Mouse (Mus musculus) neural tube, embryonic 15.5 days (tissue): Measurements from ENCODE around the gene Gm49395. TPM values are rescaled to one million over a fixed set of nuclear protein-coding genes. Genes with fewer than 3 reads are reported as not detected.

ENCODE experiments used
- ATAC-seq: fragments of 200-750 bp; cut with Nextera tagmentation; 2 replicates; pipeline ENCODE4 v1.8.0; 2017; ENCODE audit warnings: mild to moderate bottlenecking, moderate TSS enrichment, moderate library complexity; ENCODE audit not compliant: low FRiP score
- H3K27ac ChIP-seq: fragments of 300-500 bp; sonication (generic); replicated peaks from 2 replicates; pipeline ENCODE4 v1.5.1; 2015; ENCODE audit warnings: mild to moderate bottlenecking, inconsistent platforms
- H3K27me3 ChIP-seq: fragments of 300-500 bp; sonication (generic); replicated peaks from 2 replicates; pipeline ENCODE4 v1.6.1; 2015; ENCODE audit warnings: inconsistent platforms
- H3K36me3 ChIP-seq: fragments of 300-500 bp; sonication (generic); 2 replicates; pipeline ENCODE4 v1.6.1; 2015; ENCODE audit warnings: inconsistent platforms
- H3K4me1 ChIP-seq: fragments of 300-500 bp; sonication (generic); 2 replicates; pipeline ENCODE4 v1.6.1; 2015; ENCODE audit warnings: inconsistent platforms
- H3K4me2 ChIP-seq: fragments of 300-500 bp; sonication (generic); 2 replicates; pipeline ENCODE4 v1.6.1; 2015; ENCODE audit warnings: inconsistent platforms, mild to moderate bottlenecking, moderate library complexity
- H3K4me3 ChIP-seq: fragments of 300-500 bp; sonication (generic); replicated peaks from 2 replicates; pipeline ENCODE4 v1.5.1; 2015; ENCODE audit warnings: mild to moderate bottlenecking, inconsistent platforms
- H3K9ac ChIP-seq: fragments of 300-500 bp; sonication (generic); replicated peaks from 2 replicates; pipeline ENCODE4 v1.6.1; 2015; ENCODE audit warnings: mild to moderate bottlenecking, inconsistent platforms
- H3K9me3 ChIP-seq: fragments of 300-500 bp; sonication (generic); replicated peaks from 2 replicates; pipeline ENCODE4 v1.6.1; 2016; ENCODE audit warnings: inconsistent platforms
- WGBS: fragments of 180-500 bp; shearing (Covaris S2); methylation state at CpG from one replicate; pipeline ENCODE4 v1.1.7; 2015; ENCODE audit warnings: mixed read lengths; 5-methylcytosine and 5-hydroxymethylcytosine counted together
- polyA plus RNA-seq: library from polyadenylated mRNA; unstranded; fragments of >200 nt; fragmentation: Nextera tagmentation; extraction: Ambion mirVana; gene quantifications from 2 replicates; pipeline ENCODE4 v1.2.1, GENCODE M21; 2015

The Gm49395 gene
- polyA plus RNA-seq, 1 experiment from 2014 or later = 2.9 TPM

DNA sequence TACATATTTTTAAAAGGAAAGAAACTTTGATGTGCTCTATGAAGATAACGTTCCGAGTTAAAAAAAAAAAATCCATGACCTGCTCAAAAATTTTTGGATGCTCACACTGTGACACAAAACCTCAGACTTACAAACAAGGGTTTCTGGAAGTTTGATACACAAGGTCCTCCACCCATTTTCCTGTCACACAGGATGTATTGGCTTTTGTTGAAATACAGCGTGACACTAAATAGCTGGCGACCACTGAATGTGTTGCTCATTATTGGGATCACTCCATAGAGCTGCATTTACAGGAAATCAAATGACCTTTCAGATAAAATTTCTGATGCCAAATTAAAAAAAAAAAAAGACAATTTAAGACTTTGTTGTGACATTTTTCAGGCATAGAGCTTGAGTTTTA, 23.4 kb upstream of the Gm49395 start:
- Histone ChIP-seq H3K9ac (no peak overlapping the region), H3K4me2 (no peak overlapping the region), H3K9me3 (no peaks in the 10 kb centered on the region), H3K27me3 (no peaks in the 10 kb centered on the region), H3K4me1 (no peaks in the 10 kb centered on the region), H3K4me3 (no peak overlapping the region), H3K36me3 (no peaks in the 10 kb centered on the region), H3K27ac (no peak overlapping the region)
- 92% methylated on average over 4 of the region's 4 CpGs for WGBS
- no peak for ATAC-seq

DNA sequence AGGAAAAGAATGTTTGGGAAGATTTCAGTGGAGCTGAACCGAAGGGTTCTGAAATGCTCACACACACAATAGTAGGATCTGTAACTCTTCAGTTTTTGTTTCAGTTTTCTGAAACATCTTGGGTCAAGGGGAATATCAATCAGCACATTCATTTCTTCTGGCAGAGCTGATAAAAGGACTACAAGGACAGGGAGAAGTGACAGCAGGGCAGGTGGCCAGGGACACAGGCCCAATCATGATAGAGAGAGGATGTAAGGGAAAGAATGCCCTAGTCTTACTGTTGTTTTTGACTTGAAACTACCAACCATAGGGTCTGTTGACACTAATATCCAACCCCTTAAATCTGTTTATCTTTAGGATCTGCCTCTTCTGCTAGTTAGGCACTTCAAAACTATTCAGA, 22.8 kb upstream of the Gm49395 start:
- Histone ChIP-seq H3K36me3 (no peaks in the 10 kb centered on the region), H3K4me3 (no peak overlapping the region), H3K27me3 (no peaks in the 10 kb centered on the region), H3K9ac (no peak overlapping the region), H3K27ac (no peak overlapping the region), H3K9me3 (no peaks in the 10 kb centered on the region), H3K4me2 (no peak overlapping the region), H3K4me1 (no peaks in the 10 kb centered on the region)
- no peak for ATAC-seq
- 72% methylated on average over 1 of the region's 1 CpGs for WGBS

DNA sequence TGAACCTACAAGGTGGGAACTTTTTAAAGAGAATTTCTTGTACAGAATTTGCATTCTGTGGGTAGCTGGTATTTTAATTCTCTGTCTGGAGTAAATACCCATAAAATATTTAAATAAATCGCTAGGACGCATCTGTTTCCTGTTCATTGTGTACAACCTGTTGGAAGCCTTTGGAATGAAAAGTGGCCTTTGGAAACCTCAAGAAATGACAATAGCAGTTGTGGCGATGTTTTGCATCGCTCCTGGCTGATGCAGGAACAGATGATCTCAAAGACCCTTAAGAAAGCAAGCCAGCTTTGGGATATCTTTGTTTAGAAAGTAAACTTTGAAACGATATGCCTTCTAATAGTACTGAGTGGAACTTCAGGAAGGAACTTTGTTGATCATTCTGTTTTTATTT, 17.0 kb upstream of the Gm49395 start:
- no peak overlapping the region for H3K4me3 ChIP-seq
- no peaks in the 10 kb centered on the region for H3K36me3 ChIP-seq
- no peak overlapping the region for H3K27ac ChIP-seq
- H3K9me3 ChIP-seq = no peaks in the 10 kb centered on the region
- no peaks in the 10 kb centered on the region for H3K4me1 ChIP-seq
- H3K4me2 ChIP-seq = no peak overlapping the region
- H3K9ac ChIP-seq = no peak overlapping the region
- H3K27me3 ChIP-seq = no peaks in the 10 kb centered on the region
- WGBS = 59% methylated on average over 5 of the region's 5 CpGs
- no peak for ATAC-seq

DNA sequence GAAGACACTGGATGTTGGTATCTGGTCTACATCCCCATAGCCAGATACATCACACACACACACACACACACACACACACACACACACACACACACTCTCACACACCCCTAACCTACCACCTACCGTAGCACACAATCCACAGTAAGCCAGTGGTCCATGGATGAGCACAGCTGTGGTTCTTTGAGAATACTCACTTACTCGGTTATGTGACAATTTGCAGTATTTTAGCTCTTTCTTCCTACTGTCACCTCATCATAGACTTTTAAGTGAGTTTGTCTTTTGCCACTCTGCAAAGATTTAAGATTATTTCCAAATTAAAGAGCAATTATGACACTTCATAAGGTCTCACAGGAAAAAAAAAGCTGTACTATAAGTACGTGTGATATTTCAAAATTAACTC, 16.5 kb upstream of the Gm49395 start:
- Histone ChIP-seq H3K4me2 (no peak overlapping the region), H3K36me3 (no peaks in the 10 kb centered on the region), H3K27me3 (no peaks in the 10 kb centered on the region), H3K27ac (no peak overlapping the region), H3K4me3 (no peak overlapping the region), H3K4me1 (no peaks in the 10 kb centered on the region), H3K9me3 (no peaks in the 10 kb centered on the region), H3K9ac (no peak overlapping the region)
- ATAC-seq = no peak
- 83% methylated on average over 3 of the region's 3 CpGs for WGBS

DNA sequence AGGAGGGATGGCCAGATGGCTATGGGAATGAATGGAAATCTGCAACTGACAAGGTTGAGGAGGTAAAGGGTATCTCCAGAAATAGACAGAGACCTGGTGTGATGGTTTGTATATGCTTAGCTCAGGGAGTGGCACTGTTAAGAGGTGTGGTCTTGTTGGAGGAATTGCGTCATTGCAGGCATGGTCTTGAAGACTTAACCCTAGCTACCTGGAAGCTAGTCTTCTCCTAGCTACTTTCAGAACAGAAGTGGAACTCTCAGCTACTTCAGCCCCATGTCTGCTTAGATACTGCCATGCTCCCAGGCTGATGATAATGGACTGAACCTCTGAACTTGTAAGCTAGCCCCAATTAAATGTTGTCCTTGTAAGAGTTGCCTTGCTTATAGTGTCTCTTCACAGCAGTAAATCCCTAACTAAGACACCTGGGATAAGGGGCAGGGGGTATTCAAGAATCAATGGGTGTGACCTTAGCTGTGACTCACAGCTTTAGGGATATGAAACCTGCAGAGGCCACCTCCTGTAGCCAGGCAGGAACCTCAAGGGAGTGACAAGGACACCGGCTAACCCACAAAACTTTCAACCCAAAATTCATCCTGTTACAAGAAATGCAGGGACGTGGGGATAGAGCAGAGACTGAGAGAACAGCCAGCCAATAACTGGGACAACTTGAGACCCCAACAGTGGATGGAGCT, 15.4 kb upstream of the Gm49395 start:
- WGBS = 89% methylated on average over 3 of the region's 3 CpGs
- Histone ChIP-seq H3K27me3 (no peaks in the 10 kb centered on the region), H3K9me3 (no peaks in the 10 kb centered on the region), H3K27ac (no peak overlapping the region), H3K9ac (no peak overlapping the region), H3K4me2 (no peak overlapping the region), H3K4me1 (no peaks in the 10 kb centered on the region), H3K4me3 (no peak overlapping the region), H3K36me3 (no peaks in the 10 kb centered on the region)
- no peak for ATAC-seq

DNA sequence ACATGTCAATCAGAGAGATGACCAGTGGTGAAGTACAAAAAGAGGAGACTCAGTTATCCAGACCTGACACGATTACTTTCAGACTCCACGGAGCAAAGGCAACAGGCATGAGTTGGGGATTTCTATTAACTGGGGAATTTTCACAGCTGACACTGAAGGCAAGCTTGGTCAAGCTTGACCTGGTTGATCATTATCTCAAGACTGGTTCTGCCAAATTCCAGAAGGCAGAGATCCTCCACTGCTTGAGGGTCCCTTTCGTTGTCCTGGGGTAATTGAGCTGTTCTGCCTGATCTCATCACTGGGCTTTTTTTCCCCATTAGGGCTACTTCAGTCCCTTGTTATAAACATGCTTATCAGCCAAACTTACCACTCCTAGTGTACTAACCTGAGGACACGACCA, 7.9 kb upstream of the Gm49395 start:
- ATAC-seq = no peak
- WGBS = 86% methylated on average over 4 of the region's 4 CpGs

DNA sequence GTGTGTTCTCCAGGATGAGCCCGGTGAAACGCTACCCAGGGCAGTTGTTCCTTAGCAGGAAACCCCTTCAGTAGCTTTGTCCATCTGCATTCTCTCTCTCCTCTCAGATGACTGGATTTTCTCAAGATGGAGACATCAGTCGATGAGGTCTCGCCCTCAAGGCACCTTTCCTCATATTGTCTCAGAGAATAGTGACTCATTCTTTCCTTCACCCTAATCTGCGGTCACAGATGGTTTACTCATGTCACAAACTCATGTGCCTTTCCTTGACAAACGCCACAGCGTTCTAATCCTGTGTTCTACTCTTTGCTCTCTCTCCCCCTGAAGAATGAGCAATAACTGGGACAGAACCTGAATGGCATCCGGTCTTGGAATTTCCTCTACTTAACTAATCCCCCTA, 5.7 kb upstream of the Gm49395 start:
- Histone ChIP-seq H3K27me3 (peaks cover 3% of the 10 kb centered on the region), H3K36me3 (no peaks in the 10 kb centered on the region), H3K9ac (no peak overlapping the region), H3K9me3 (no peaks in the 10 kb centered on the region), H3K27ac (no peak overlapping the region), H3K4me3 (no peak overlapping the region), H3K4me2 (no peak overlapping the region), H3K4me1 (no peaks in the 10 kb centered on the region)
- no peak for ATAC-seq
- WGBS = 90% methylated on average over 8 of the region's 8 CpGs

More for the DNA sequence above, 7.9 kb upstream of the Gm49395 start:
- Histone ChIP-seq H3K27ac (no peak overlapping the region), H3K4me1 (no peaks in the 10 kb centered on the region), H3K9ac (no peak overlapping the region), H3K4me2 (no peak overlapping the region), H3K27me3 (no peaks in the 10 kb centered on the region), H3K36me3 (no peaks in the 10 kb centered on the region), H3K9me3 (no peaks in the 10 kb centered on the region), H3K4me3 (no peak overlapping the region)

DNA sequence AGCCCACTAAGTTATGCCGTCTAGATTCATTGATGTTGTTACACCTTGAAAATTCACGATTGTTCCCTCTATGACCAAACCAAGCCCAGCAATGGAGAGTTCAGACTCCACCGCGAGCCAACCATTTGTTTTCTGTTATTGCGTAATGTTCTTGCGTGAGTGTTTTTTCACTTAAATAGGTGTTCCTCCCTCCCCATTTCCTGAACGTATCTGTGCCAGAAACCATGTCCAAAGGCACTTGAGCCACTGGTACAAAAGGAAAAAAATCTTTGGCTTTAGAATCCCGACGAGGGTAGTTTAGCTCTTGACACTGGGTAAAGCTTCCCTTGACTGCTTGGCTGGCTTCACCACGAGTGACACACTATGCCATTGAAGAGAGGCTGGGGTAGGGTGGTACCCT, 4.5 kb upstream of the Gm49395 start:
- 89% methylated on average over 10 of the region's 10 CpGs for WGBS
- Histone ChIP-seq H3K4me1 (peaks cover 10% of the 10 kb centered on the region), H3K27me3 (peaks cover 7% of the 10 kb centered on the region), H3K9ac (no peak overlapping the region), H3K4me2 (no peak overlapping the region), H3K27ac (no peak overlapping the region), H3K36me3 (no peaks in the 10 kb centered on the region), H3K4me3 (no peak overlapping the region), H3K9me3 (no peaks in the 10 kb centered on the region)
- ATAC-seq = no peak

DNA sequence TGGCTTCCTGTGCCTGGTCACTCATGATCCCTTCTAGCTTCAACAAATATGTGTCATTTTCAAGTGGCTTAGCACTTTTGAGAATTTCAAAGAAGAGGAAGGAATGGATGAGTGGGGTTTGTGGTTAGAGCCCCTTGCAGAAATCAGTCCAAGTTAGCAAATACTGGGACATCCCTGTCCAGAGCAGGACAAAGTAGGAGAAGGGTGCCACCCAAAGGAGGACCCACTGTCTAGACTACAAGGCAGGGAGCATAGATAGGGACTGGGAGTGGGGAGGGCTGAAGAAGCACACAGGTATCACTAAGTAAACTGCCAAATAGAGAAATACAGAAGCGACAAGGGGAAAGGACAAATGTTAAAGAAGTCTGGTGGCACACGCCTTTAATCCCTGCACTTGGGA, 1.0 kb upstream of the Gm49395 start:
- no peak for ATAC-seq
- Histone ChIP-seq H3K4me1 (peaks cover 13% of the 10 kb centered on the region), H3K4me3 (no peak overlapping the region), H3K36me3 (no peaks in the 10 kb centered on the region), H3K27me3 (peaks cover 25% of the 10 kb centered on the region), H3K9ac (no peak overlapping the region), H3K27ac (no peak overlapping the region), H3K9me3 (no peaks in the 10 kb centered on the region), H3K4me2 (no peak overlapping the region)
- WGBS = 92% methylated on average over 2 of the region's 2 CpGs

DNA sequence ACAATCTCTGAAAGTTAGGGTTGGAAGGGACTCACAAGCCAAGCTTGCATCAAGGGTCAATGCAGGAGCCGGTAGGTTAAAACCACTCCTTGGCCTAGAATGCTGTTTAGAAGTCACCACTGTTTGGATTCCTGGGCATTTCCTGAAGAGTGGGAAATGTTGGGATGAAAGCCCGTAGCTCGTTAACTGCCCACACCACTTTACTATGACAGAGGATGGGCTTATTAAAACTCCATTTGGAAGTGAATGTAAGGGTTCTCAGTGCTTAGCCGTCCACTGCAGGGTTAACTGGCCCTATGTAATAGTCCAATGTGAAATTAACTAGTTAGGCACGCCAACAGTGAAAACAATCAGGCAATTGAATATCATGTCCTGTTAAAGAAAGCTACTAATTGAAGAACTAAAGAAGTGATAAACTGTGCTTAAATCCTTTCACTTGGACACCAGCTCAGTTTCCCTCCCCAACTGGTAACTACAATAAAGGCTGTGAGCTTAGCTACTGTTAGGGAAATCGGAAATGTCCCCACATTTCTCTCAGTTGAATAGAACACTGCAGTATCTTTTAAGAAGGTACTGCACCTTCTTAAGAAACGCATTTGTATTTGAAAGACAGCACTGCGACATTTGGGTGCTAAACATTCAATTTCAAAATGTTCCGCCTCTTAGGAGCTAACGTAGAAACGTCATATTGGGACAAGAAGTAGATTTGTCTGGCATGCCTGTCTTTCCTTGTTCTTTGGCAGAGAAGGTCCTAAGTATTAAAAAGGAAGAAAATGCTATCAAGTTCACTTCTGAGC, 1.1 kb downstream of the Gm49395 start:
- peaks cover 13% of the 10 kb centered on the region for H3K4me1 ChIP-seq
- 0 out of 2 replicates have a peak overlapping the region, but pooled peaks have one; percentile 40 for H3K9ac ChIP-seq
- WGBS = 23% methylated on average over 11 of the region's 11 CpGs
- H3K4me2 ChIP-seq = peak overlapping the region; percentile 98
- H3K36me3 ChIP-seq = no peaks in the 10 kb centered on the region
- peaks cover 25% of the 10 kb centered on the region for H3K27me3 ChIP-seq
- ATAC-seq = no peak
- H3K9me3 ChIP-seq = no peaks in the 10 kb centered on the region
- peak overlapping the region; percentile 69; the same call in 1 of the 2 replicates for H3K27ac ChIP-seq
- peak overlapping the region; percentile 53 for H3K4me3 ChIP-seq

DNA sequence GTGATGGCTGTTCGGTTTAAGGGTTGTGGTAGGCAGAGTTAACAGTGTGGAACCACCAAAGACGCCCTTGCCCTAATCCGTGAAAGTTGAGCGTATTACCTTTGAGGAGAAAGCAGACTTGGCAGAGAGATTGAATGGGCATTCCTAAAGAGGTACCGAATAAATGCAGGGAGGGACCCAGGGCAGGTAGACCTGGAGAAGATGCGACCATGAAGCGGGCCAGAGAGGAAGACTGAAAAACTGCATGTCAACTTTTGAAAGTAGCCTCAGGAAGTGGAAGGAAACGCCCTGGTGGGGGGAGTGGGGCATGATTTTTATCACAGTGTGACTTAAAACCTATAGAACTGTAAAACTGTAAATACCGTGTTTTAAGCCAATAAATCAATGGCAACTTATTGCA, 2.3 kb downstream of the Gm49395 start:
- Histone ChIP-seq H3K4me2 (no peak overlapping the region), H3K27me3 (peaks cover 25% of the 10 kb centered on the region), H3K4me3 (no peak overlapping the region), H3K4me1 (peaks cover 13% of the 10 kb centered on the region), H3K27ac (no peak overlapping the region), H3K36me3 (no peaks in the 10 kb centered on the region), H3K9me3 (no peaks in the 10 kb centered on the region), H3K9ac (no peak overlapping the region)
- no peak for ATAC-seq
- WGBS = 86% methylated on average over 9 of the region's 9 CpGs

DNA sequence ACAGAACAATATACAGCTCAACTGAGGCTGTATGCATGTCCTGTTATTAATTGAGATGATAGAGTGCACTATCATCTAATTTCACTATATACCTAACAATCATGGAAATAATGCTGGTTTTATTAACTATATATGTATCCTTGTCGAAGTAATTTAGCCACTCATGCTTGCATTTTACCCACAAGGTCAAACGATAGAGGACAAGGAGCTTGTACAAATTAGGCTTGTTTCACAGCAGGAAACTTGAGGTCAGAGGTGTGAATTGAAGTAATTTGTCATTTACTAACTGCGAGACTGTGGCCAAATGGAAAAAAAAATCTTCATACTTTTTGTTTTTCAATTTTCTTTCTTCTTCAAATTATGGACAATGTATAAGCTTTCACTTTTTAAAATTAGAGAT, 3.5 kb downstream of the Gm49395 start:
- 82% methylated on average over 3 of the region's 3 CpGs for WGBS
- Histone ChIP-seq H3K9ac (no peak overlapping the region), H3K27me3 (peaks cover 25% of the 10 kb centered on the region), H3K4me2 (no peak overlapping the region), H3K36me3 (no peaks in the 10 kb centered on the region), H3K9me3 (no peaks in the 10 kb centered on the region), H3K4me1 (peaks cover 13% of the 10 kb centered on the region), H3K27ac (no peak overlapping the region), H3K4me3 (no peak overlapping the region)
- ATAC-seq = no peak
